Mouse (Mus musculus) cerebellum, adult 2 months (tissue): ENCODE measurements around the gene Ces5a.

ENCODE experiments used
- CTCF ChIP-seq: fragments of 200-500 bp; IDR thresholded peaks from 2 replicates; pipeline ENCODE4 v1.5.1; 2011; ENCODE audit warnings: low read depth, mild to moderate bottlenecking, control low read depth, low read length, moderate library complexity, borderline replicate concordance; ENCODE audit not compliant: insufficient read depth
- POLR2A ChIP-seq: fragments of 200-500 bp; IDR thresholded peaks from 2 replicates; pipeline ENCODE4 v1.6.1; 2011; ENCODE audit warnings: low read length, control low read depth, borderline replicate concordance; ENCODE audit not compliant: insufficient read depth

DNA sequence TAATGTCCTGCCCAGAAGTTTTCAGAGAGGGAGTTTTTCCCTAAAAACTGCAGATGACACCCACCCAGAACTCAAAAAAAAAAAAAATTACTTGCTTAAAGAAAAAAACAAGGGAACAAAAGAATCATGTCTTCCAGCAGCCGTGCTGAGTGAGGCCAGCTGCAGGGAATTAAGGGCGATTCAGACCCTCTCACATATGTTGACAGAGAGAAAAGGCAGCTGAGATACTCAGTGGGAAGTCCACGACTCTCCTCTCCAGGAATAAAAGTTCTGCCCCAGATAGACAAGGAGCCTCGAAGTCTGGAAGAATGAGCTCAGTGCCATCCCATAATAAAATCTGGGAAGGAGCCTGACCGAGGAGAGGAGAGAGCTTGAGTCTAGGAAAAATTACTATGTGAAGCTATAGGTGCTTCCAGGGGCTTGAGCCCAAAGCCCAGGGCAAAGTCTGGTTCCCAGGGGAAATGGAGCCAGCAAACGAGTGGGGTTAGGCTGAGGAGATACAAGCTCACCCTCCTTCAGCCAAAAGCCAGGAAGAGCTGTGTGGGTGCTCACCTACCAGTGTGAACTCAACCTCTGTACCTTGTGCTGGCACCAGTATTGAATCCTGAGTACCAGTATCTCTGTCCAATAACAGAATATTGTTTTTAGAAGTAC is 27.1 kb upstream of the Ces5a start:
- TF ChIP-seq CTCF (no peak), POLR2A (no peak)
